In genomic region chr7:135258053-135258753, GRCm38 (mm10) we compare ENCODE assay signal across 27 mouse cellular contexts. TPM values are rescaled to one million over a fixed set of nuclear protein-coding genes. Genes with fewer than 3 reads are reported as not detected.
DNase-seq lines count a peak whose midpoint lies in the region; ATAC-seq and TF ChIP-seq lines count a peak whose summit lies in the region.
"Not testable (repeated sequence)": the region's sequence is repeated elsewhere in the genome, so short reads cannot be mapped to it uniquely, and the experiment has no call there.
"Had no signal": no experiment of that assay in that cellular context is flagged by ENCODE, and none has a peak within 500 bp of the region (broad histone marks: within the 10 kb centered on the region; RNA-seq: fewer than 3 reads in every experiment).

Gene Nps, plus strand, starts transcription at chr7:135258703.

- not testable (repeated sequence) for TF ChIP-seq CTCF in C2C12 (IDR thresholded peaks at IDR 0.05; ENCODE audit: control insufficient read depth, insufficient read depth, insufficient read length)

- not testable (repeated sequence) for H3K9me3 ChIP-seq in forebrain, embryonic 11.5 days (ENCODE audit: control insufficient read depth, low read length)

- not testable (repeated sequence) for H3K36me3 ChIP-seq in C2C12 (ENCODE audit: control insufficient read depth, insufficient read depth); forebrain, embryonic 11.5 days (ENCODE audit: control insufficient read depth, insufficient read depth, low read length)

- peak; percentile 64 for DNase-seq in adipocyte (ENCODE audit: low spot score)
- DNase-seq in adrenal gland, postnatal 10 days = peak; percentile 13
- DNase-seq in forebrain, embryonic 11.5 days (ENCODE audit: low spot score) = peak; percentile 9
- DNase-seq in layer of hippocampus, adult 18-20 months (ENCODE audit: low spot score in 2 of 2) = peak; percentile 20 to 21
- DNase-seq in layer of hippocampus, adult 9-11 months = peak; percentile 12
- peak; percentile 4 for DNase-seq in telencephalon, adult 2 months (ENCODE audit: low read depth, low spot score)

- H3K4me2 ChIP-seq in forebrain, embryonic 11.5 days (ENCODE audit: low read depth, low read length, severe bottlenecking) = not testable (repeated sequence)

- H3K79me2 ChIP-seq in C2C12 (ENCODE audit: control insufficient read depth, insufficient read depth) = not testable (repeated sequence)

- H3ac ChIP-seq in C2C12 (ENCODE audit: control insufficient read depth, insufficient read length, low read depth) = not testable (repeated sequence)

- 90% methylated on average over 19 of the region's 19 CpGs for WGBS in forebrain, embryonic 11.5 days

- not testable (repeated sequence) for H3K27ac ChIP-seq in forebrain, embryonic 11.5 days (ENCODE audit: low read depth, low read length)

- not testable (repeated sequence) for H3K9ac ChIP-seq in forebrain, embryonic 11.5 days (ENCODE audit: low read length)

- H3K27me3 ChIP-seq in C2C12 (ENCODE audit: control insufficient read depth, insufficient read depth, insufficient read length); forebrain, embryonic 11.5 days (ENCODE audit: control insufficient read depth, insufficient read depth, low read length): not testable (repeated sequence)

- not testable (repeated sequence) for H3K79me3 ChIP-seq in C2C12 (ENCODE audit: low read depth)

- ATAC-seq in forebrain, embryonic 11.5 days (replicated peaks; ENCODE audit: low FRiP score) = not testable (repeated sequence)

- not testable (repeated sequence) for H3K4me1 ChIP-seq in forebrain, embryonic 11.5 days (replicated peaks; ENCODE audit: control insufficient read depth, insufficient read depth, low read length)

- H3K4me3 ChIP-seq in C2C12 (ENCODE audit: insufficient read depth, poor library complexity, severe bottlenecking); forebrain, embryonic 11.5 days (ENCODE audit: low read depth, low read length): not testable (repeated sequence)

TF ChIP-seq in C2C12, 6 proteins besides CTCF, POLR2A, EP300 and RAD21:
- TF ChIP-seq FOSL1 (IDR thresholded peaks at IDR 0.05; ENCODE audit: insufficient read depth, low read length, poor library complexity, severe bottlenecking) = peak; percentile 37
- TF ChIP-seq MYOD1 (IDR thresholded peaks at IDR 0.05; ENCODE audit: control insufficient read depth, insufficient read length, low read depth) = peak; percentile 60

RNA-seq across cellular contexts. Expression of gene Nps, which starts in this region (rescaled TPM):
- not detected for polyA plus RNA-seq in C2C12 (2012; fragmentation: generic; extraction: Trizol)
- total RNA-seq in adrenal gland, postnatal 10 days (2021) = not detected
- not detected in 2 replicates for polyA plus RNA-seq in forebrain, embryonic 11.5 days (2014; fragmentation: Nextera tagmentation; extraction: Ambion mirVana)
- total RNA-seq in layer of hippocampus, adult 18-20 months (2021) = not detected
- total RNA-seq: adrenal gland, postnatal 25 days; gastrocnemius, adult 8-10 months; gastrocnemius, postnatal 25 days; heart, adult 2 months; heart, postnatal 14 days; hindbrain, postnatal 0 days; MEL had no signal
- polyA plus RNA-seq: CD4-positive, CD25-positive, alpha-beta regulatory T cell, adult 4 months; embryonic facial prominence, embryonic 11.5 days; forebrain, embryonic 10.5 days; forebrain, embryonic 14.5 days; gonadal fat pad, adult 2 months; heart, adult 2 months; heart, embryonic 10.5 days; heart, embryonic 13.5 days; heart, embryonic 16.5 days; hindbrain, embryonic 11.5 days; hindbrain, embryonic 14.5 days; inflammation-experienced regulatory T-cells, adult 6 months; intestine, embryonic 16.5 days; Patski had no signal

Comparison
In these comparisons a context has a peak if more than half of its experiments do, and no peak if none do; other contexts are left out.
1. Peak in DNase-seq in adrenal gland, postnatal 10 days; RNA of the gene not detected or under 1 TPM.
2. Peak in DNase-seq in forebrain, embryonic 11.5 days; RNA of the gene not detected or under 1 TPM.
3. Peak in DNase-seq in layer of hippocampus, adult 18-20 months; RNA of the gene not detected or under 1 TPM.
4. DNase-seq: peak in every context shown above with its lines; median percentile 64 in adipocyte; 20 in layer of hippocampus, adult 18-20 months; 13 in adrenal gland, postnatal 10 days; 12 in layer of hippocampus, adult 9-11 months; 9 in forebrain, embryonic 11.5 days; 4 in telencephalon, adult 2 months.